Mouse (Mus musculus): ENCODE data around the gene Armc9. TPM values are rescaled to one million over a fixed set of nuclear protein-coding genes. Genes with fewer than 3 reads are reported as not detected.

The Armc9 gene
- polyA plus RNA-seq, 1 experiment from 2014 or later = 18.3 TPM

- Histone ChIP-seq H3K9me3 (no peaks in the 10 kb centered on the region), H3K27me3 (replicated peaks) (no peaks in the 10 kb centered on the region), H3K27ac (no peak overlapping the region), H3K4me3 (replicated peaks) (no peak overlapping the region), H3K4me2 (no peak overlapping the region), H3K4me1 (no peaks in the 10 kb centered on the region), H3K9ac (no peak overlapping the region), H3K36me3 (no peaks in the 10 kb centered on the region; the same call in none of the 2 replicates)
- 47% methylated on average over 7 of the region's 7 CpGs for WGBS
- peak; percentile 76 for ATAC-seq (ENCODE audit: insufficient read depth, low FRiP score, low read depth)
Observed at GRCm38 (mm10) chr1:86178462-86179253, 24.1 kb downstream of the Armc9 start.

- Histone ChIP-seq H3K4me3 (replicated peaks) (no peak overlapping the region), H3K4me1 (no peaks in the 10 kb centered on the region), H3K27ac (no peak overlapping the region), H3K9ac (no peak overlapping the region), H3K4me2 (no peak overlapping the region), H3K9me3 (no peaks in the 10 kb centered on the region), H3K27me3 (replicated peaks) (no peaks in the 10 kb centered on the region), H3K36me3 (no peaks in the 10 kb centered on the region)
- ATAC-seq (ENCODE audit: insufficient read depth, low FRiP score, low read depth) = no peak
- WGBS = 53% methylated on average over 5 of the region's 5 CpGs
Observed at GRCm38 (mm10) chr1:86182004-86182709, 27.6 kb downstream of the Armc9 start.

- Histone ChIP-seq H3K4me1 (no peaks in the 10 kb centered on the region), H3K27me3 (replicated peaks) (no peaks in the 10 kb centered on the region), H3K27ac (no peak overlapping the region), H3K4me3 (replicated peaks) (no peak overlapping the region), H3K36me3 (no peaks in the 10 kb centered on the region), H3K9me3 (no peaks in the 10 kb centered on the region), H3K4me2 (no peak overlapping the region), H3K9ac (no peak overlapping the region)
- ATAC-seq (ENCODE audit: insufficient read depth, low FRiP score, low read depth) = no peak
- WGBS = 69% methylated on average over 4 of the region's 4 CpGs
Observed at GRCm38 (mm10) chr1:86183577-86184263, 29.1 kb downstream of the Armc9 start.

GRCm38 (mm10) chr1:86186762-86187161 lies 32.2 kb downstream of the Armc9 start:
- no peak for ATAC-seq (ENCODE audit: insufficient read depth, low FRiP score, low read depth)
- Histone ChIP-seq H3K27me3 (replicated peaks) (no peaks in the 10 kb centered on the region), H3K9me3 (no peaks in the 10 kb centered on the region), H3K36me3 (no peaks in the 10 kb centered on the region), H3K27ac (no peak overlapping the region), H3K4me2 (no peak overlapping the region), H3K9ac (no peak overlapping the region), H3K4me1 (no peaks in the 10 kb centered on the region), H3K4me3 (replicated peaks) (no peak overlapping the region)
- WGBS = 76% methylated on average over 7 of the region's 7 CpGs

GRCm38 (mm10) chr1:86187856-86188255 lies 33.3 kb downstream of the Armc9 start:
- Histone ChIP-seq H3K27ac (no peak overlapping the region), H3K4me3 (replicated peaks) (no peak overlapping the region), H3K9ac (no peak overlapping the region), H3K9me3 (no peaks in the 10 kb centered on the region), H3K36me3 (no peaks in the 10 kb centered on the region), H3K27me3 (replicated peaks) (no peaks in the 10 kb centered on the region), H3K4me2 (no peak overlapping the region), H3K4me1 (no peaks in the 10 kb centered on the region)
- ATAC-seq (ENCODE audit: insufficient read depth, low FRiP score, low read depth) = no peak
- 68% methylated on average over 2 of the region's 2 CpGs for WGBS

- no peaks in the 10 kb centered on the region for H3K4me1 ChIP-seq
- no peak overlapping the region for H3K4me2 ChIP-seq
- WGBS = 76% methylated on average over 2 of the region's 2 CpGs
- no peaks in the 10 kb centered on the region for H3K9me3 ChIP-seq
- H3K36me3 ChIP-seq = no peaks in the 10 kb centered on the region
- ATAC-seq (ENCODE audit: insufficient read depth, low FRiP score, low read depth) = no peak
- no peaks in the 10 kb centered on the region for H3K27me3 ChIP-seq (replicated peaks)
- H3K9ac ChIP-seq = no peak overlapping the region
- no peak overlapping the region for H3K4me3 ChIP-seq (replicated peaks)
- no peak overlapping the region for H3K27ac ChIP-seq
Observed at GRCm38 (mm10) chr1:86188271-86188670, 33.7 kb downstream of the Armc9 start.

- H3K36me3 ChIP-seq = no peaks in the 10 kb centered on the region
- H3K4me3 ChIP-seq (replicated peaks) = no peak overlapping the region
- H3K27ac ChIP-seq = no peak overlapping the region
- no peak overlapping the region for H3K9ac ChIP-seq
- no peaks in the 10 kb centered on the region for H3K4me1 ChIP-seq
- WGBS = 80% methylated on average over 6 of the region's 6 CpGs
- H3K9me3 ChIP-seq = no peaks in the 10 kb centered on the region
- H3K27me3 ChIP-seq (replicated peaks) = no peaks in the 10 kb centered on the region
- H3K4me2 ChIP-seq = no peak overlapping the region
- no peak for ATAC-seq (ENCODE audit: insufficient read depth, low FRiP score, low read depth)
Observed at GRCm38 (mm10) chr1:86189034-86189702, 34.6 kb downstream of the Armc9 start.

- H3K4me2 ChIP-seq = no peak overlapping the region
- 79% methylated on average over 6 of the region's 6 CpGs for WGBS
- H3K4me1 ChIP-seq = no peaks in the 10 kb centered on the region
- no peaks in the 10 kb centered on the region for H3K36me3 ChIP-seq
- H3K27me3 ChIP-seq (replicated peaks) = no peaks in the 10 kb centered on the region
- no peak overlapping the region for H3K4me3 ChIP-seq (replicated peaks)
- H3K9me3 ChIP-seq = no peaks in the 10 kb centered on the region
- ATAC-seq (ENCODE audit: insufficient read depth, low FRiP score, low read depth) = no peak
- H3K27ac ChIP-seq = no peak overlapping the region
- H3K9ac ChIP-seq = no peak overlapping the region
Observed at GRCm38 (mm10) chr1:86190843-86191242, 36.3 kb downstream of the Armc9 start.

GRCm38 (mm10) chr1:86194044-86194443 lies 39.5 kb downstream of the Armc9 start:
- Histone ChIP-seq H3K36me3 (peaks cover 9% of the 10 kb centered on the region), H3K4me3 (replicated peaks) (no peak overlapping the region), H3K4me1 (no peaks in the 10 kb centered on the region), H3K27me3 (replicated peaks) (no peaks in the 10 kb centered on the region), H3K27ac (no peak overlapping the region), H3K9ac (no peak overlapping the region), H3K9me3 (no peaks in the 10 kb centered on the region), H3K4me2 (no peak overlapping the region)
- 80% methylated on average over 7 of the region's 7 CpGs for WGBS
- ATAC-seq (ENCODE audit: insufficient read depth, low FRiP score, low read depth) = no peak

GRCm38 (mm10) chr1:86198276-86198675 lies 43.7 kb downstream of the Armc9 start:
- no peak overlapping the region for H3K4me3 ChIP-seq (replicated peaks)
- no peak for ATAC-seq (ENCODE audit: insufficient read depth, low FRiP score, low read depth)
- H3K9ac ChIP-seq = no peak overlapping the region
- no peaks in the 10 kb centered on the region for H3K4me1 ChIP-seq
- no peak overlapping the region for H3K27ac ChIP-seq
- H3K36me3 ChIP-seq = peaks cover 23% of the 10 kb centered on the region
- 86% methylated on average over 6 of the region's 6 CpGs for WGBS
- H3K9me3 ChIP-seq = no peaks in the 10 kb centered on the region
- H3K27me3 ChIP-seq (replicated peaks) = no peaks in the 10 kb centered on the region
- no peak overlapping the region for H3K4me2 ChIP-seq

- H3K27ac ChIP-seq = no peak overlapping the region
- peaks cover 23% of the 10 kb centered on the region for H3K36me3 ChIP-seq
- WGBS = 74% methylated on average over 5 of the region's 5 CpGs
- H3K9me3 ChIP-seq = no peaks in the 10 kb centered on the region
- H3K4me3 ChIP-seq (replicated peaks) = no peak overlapping the region
- ATAC-seq (ENCODE audit: insufficient read depth, low FRiP score, low read depth) = no peak
- H3K4me2 ChIP-seq = no peak overlapping the region
- H3K27me3 ChIP-seq (replicated peaks) = no peaks in the 10 kb centered on the region
- H3K4me1 ChIP-seq = no peaks in the 10 kb centered on the region
- no peak overlapping the region for H3K9ac ChIP-seq
Observed at GRCm38 (mm10) chr1:86199026-86199425, 44.4 kb downstream of the Armc9 start.

- H3K27me3 ChIP-seq (replicated peaks) = no peaks in the 10 kb centered on the region
- peaks cover 23% of the 10 kb centered on the region for H3K36me3 ChIP-seq
- no peak overlapping the region for H3K4me2 ChIP-seq
- no peak for ATAC-seq (ENCODE audit: insufficient read depth, low FRiP score, low read depth)
- H3K9ac ChIP-seq = no peak overlapping the region
- H3K27ac ChIP-seq = no peak overlapping the region
- no peaks in the 10 kb centered on the region for H3K4me1 ChIP-seq
- no peaks in the 10 kb centered on the region for H3K9me3 ChIP-seq
- H3K4me3 ChIP-seq (replicated peaks) = no peak overlapping the region
Observed at GRCm38 (mm10) chr1:86201312-86201711, 46.7 kb downstream of the Armc9 start.
